Mouse (Mus musculus): ENCODE measurements around the gene Nckap5.
"Not testable (repeated sequence)": the region's sequence is repeated elsewhere in the genome, so short reads cannot be mapped to it uniquely, and the experiment has no call there.

Nckap5 gene

DNA sequence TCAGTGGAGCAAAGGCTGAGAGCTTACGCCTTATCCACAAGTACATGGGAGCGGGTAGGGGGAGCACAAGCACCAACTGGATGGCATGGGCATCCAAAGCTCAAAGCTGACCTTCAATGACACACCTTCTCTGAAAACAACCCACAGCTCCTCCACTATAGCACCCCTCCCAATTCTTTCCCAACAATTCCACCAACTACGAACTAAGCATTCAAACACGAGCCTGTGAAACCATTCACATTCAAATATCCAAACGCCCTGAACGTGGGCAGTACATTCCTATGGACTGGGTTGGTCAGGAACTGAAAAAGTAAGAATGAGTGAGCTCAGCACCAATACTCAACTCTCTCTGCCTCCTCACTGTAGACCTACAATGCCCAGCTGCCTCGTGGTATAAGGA is 646.8 kb downstream of the Nckap5 start:
- DNase-seq (ENCODE audit: low read depth, low spot score): no peak

- no peak for DNase-seq (ENCODE audit: low read depth, low spot score)
These were observed 662.0 kb downstream of the Nckap5 start for GRCm38 (mm10) chr1:126168579-126168978.

DNA sequence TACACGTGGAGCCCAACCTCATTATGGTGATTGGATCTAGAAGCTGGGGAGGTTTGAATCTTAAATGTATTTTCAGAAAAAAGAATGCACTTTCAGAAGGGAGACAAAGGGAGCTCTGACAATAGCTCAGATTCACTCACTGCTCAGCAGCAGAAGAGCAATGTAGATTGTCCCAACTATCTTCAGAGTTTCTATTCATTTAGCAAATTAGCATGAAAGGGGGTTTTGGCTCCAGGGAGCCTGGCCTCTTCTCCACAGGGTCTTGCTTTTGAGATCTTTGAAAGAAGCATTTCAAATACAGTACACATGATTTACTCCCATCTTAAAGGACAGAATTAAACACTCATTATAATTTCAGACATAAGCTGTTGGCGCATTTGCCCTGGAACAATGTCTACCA is 662.5 kb downstream of the Nckap5 start:
- no peak for DNase-seq (ENCODE audit: low read depth, low spot score)

DNA sequence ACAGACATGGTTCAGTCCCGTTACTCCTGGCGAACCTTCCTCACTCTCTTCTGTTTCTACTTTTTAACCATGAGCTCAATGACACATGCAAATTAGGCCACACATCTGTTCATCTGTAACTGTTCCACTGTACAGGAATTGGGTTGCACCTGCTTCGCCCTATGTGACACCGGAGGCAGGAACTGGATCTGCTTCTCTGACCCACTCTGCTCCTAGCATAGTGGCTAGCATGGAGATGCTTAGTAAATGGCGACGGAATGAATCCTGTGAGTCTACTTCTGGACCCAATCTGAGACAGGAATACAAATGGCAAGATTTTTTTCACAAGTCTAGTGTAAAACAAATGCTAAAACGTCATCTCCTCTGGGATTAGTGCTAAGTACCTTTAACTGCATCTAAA is 663.1 kb downstream of the Nckap5 start:
- no peak for DNase-seq (ENCODE audit: low read depth, low spot score)

DNA sequence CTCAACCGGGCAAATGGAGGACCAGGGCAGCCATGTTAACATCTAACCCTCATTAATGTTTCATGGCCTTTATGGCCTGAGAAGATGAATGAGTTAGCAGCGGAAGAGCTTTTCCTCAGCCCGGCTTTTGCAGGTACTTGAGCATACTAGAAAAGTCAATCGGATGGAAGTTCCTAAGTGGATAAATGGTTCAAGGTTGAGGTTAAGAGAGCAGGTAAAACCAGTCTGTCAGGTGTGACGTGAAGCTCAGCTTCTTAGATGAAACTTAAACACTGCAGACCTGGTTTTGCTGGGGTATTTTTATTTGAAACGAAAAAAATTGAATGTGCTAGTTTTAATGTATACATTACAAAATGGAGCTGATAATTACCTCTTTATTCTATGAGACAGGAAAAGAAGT is 671.3 kb downstream of the Nckap5 start:
- no peak for DNase-seq (ENCODE audit: low read depth, low spot score)

DNA sequence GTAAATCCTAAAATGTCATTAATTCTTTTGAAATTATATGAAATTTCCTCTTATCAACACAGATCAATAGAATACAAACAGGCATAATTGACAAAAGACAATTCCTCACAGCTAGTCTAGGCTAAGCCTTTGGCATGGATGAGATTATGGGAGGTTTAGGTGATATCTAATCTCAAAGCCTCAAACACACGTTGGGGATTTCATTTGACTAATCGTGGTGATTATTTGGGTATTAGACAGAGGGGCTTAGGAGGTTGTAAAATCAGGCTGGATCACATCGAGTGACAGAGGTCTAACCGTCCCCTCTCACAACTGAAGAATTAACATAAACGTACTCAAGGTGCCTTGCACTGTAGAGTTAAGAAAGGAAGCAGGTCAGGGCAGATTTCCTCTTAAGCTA is 674.8 kb downstream of the Nckap5 start:
- no peak for DNase-seq (ENCODE audit: low read depth, low spot score)

DNA sequence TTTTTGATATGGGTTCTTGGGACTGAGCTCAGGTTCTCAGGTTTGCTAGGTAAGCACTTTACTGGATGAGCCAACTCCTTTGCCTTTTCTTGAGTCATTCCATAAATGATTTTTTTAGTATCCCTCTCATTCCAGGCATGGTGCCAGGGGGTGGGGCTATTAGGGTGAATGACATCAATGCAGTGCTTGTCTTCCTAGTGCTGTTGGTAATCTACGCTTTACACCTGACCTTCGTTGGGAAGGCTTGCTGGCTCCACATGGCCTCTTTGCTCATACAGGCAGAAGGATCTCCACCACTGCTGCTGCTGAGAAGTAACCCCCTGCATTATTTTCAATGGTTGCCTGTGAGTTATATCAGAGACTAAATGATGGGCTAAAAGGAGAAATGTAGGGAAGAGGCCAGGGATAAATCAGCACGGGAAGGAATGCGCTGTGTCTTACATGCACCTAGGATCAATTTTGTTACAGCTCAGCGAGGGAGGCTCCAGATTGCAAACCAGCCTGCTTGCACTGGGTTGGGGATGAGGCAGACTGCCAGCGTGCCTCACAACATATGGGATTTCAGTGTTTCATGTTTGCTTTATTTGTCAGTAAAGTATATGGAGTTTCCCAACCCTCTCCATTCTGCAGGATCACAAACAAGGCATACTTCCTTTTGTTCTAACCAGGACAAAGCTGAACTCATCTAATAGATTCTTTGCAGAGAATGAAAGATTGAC is 676.9 kb downstream of the Nckap5 start:
- no peak for DNase-seq (ENCODE audit: low read depth, low spot score)

GRCm38 (mm10) chr1:126152217-126152616 is 678.4 kb downstream of the Nckap5 start:
- DNase-seq (ENCODE audit: low read depth, low spot score): no peak

- DNase-seq (ENCODE audit: low read depth, low spot score): no peak
These were observed 680.6 kb downstream of the Nckap5 start for GRCm38 (mm10) chr1:126149966-126150365.

DNA sequence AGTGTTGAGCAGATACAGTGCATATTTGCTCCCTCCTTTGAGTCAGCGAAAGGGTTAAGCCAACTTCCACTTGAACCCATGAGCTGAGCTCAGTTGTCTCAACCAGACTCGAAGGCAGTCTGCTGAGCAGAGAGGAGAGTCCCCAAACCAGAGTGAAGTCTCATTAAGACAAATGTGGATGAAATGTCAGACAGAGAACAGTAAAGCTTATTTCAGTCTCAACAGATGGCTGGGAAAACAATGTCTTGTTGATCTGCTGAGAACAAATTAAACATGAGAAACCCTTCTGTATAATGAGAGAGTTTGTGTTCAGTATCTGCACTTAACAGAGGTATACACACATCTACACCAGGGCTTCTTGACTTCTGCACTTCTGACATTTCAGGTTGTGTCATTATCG is 694.9 kb downstream of the Nckap5 start:
- no peak for DNase-seq (ENCODE audit: low read depth, low spot score)

GRCm38 (mm10) chr1:126132316-126132715 is 698.3 kb downstream of the Nckap5 start:
- DNase-seq (ENCODE audit: low read depth, low spot score): no peak

DNA sequence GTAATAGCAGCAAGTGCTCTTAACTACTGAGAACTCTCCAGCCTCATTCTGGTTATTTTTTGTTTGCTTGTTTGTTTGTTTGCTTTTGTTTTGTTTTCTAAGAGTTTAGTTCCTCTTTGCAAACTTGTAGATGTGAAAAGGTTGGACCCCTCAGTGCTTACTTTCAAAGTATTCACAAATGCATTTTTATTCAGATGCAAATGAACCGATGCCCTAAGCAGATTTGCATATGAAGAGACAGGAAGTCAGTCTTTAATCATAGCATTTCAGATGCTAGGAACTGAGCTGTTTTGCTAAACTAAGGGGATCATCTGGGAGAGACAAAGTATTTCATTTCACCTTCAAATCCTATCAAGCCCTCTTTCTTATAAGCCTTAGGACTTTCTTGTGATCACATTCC is 701.5 kb downstream of the Nckap5 start:
- no peak for DNase-seq (ENCODE audit: low read depth, low spot score)

DNA sequence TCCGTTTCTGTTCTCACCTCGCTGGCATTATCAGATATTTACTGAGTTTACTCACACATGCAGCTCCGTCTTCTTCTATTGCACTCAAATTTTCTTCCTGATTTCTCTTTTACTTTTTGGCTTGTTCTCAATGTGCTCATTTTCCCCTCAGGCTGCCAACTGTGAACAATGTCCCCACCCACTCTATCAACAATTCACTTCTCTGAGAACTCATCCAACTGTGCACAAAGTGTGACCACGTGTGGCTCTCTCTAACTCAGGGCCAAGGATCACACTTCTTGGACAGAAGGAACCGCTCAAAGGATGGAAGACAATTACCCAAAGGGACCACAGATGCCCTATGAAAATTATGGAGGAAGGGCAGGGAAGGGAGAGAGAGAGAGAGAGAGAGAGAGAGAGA is 707.5 kb downstream of the Nckap5 start:
- DNase-seq (ENCODE audit: low read depth, low spot score): no peak

GRCm38 (mm10) chr1:126120506-126120905 is 710.1 kb downstream of the Nckap5 start:
- DNase-seq (ENCODE audit: low read depth, low spot score): no peak

GRCm38 (mm10) chr1:126116034-126116433 is 714.6 kb downstream of the Nckap5 start:
- no peak for DNase-seq (ENCODE audit: low read depth, low spot score)

- no peak for DNase-seq (ENCODE audit: low read depth, low spot score)
These were observed 724.8 kb downstream of the Nckap5 start for GRCm38 (mm10) chr1:126105673-126106256.

DNA sequence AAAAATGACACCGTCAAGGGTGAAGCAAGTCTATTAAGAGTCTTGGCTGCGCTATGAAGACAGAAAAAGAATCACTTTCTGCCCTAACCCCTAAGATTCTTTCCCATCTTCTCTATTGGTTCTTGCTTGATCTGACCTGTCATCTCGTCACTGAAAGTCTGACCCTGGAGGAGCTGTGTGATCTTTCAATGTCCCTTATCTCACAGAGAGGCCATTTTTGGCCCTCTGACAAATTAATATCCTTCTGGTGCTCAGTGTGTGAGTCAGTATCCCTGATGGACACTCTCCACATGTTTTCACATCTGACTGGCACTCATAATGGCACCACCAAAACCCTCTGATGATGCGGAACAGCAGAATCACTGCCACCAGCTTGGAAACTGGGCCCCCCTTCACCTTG is 736.3 kb downstream of the Nckap5 start:
- no peak for DNase-seq (ENCODE audit: low read depth, low spot score)

DNA sequence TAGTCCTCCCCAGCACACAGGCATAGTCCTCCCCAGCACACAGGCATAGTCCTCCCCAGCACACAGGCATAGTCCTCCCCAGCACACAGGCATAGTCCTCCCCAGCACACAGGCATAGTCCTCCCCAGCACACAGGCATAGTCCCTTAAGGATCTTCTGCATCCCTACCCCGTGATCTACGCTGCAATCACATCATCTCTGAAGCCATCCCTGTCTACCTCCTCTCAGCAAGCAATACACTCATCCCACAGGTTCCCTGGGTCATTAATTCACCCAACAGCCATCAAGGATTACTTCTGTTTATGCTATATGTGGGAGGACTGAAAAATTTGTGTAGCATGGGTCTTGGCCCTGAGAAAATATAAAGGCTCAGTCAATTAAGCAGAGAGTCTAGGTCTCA is 738.6 kb downstream of the Nckap5 start:
- not testable (repeated sequence) for DNase-seq (ENCODE audit: low read depth, low spot score)

- no peak for DNase-seq (ENCODE audit: low read depth, low spot score)
These were observed 743.4 kb downstream of the Nckap5 start for GRCm38 (mm10) chr1:126087181-126087580.

GRCm38 (mm10) chr1:126076312-126076711 is 754.3 kb downstream of the Nckap5 start:
- DNase-seq (ENCODE audit: low read depth, low spot score): no peak

- DNase-seq (ENCODE audit: low read depth, low spot score): no peak
These were observed 759.7 kb downstream of the Nckap5 start for GRCm38 (mm10) chr1:126070861-126071260.

- DNase-seq (ENCODE audit: low read depth, low spot score): no peak
These were observed 779.1 kb downstream of the Nckap5 start for GRCm38 (mm10) chr1:126051491-126051890.

DNA sequence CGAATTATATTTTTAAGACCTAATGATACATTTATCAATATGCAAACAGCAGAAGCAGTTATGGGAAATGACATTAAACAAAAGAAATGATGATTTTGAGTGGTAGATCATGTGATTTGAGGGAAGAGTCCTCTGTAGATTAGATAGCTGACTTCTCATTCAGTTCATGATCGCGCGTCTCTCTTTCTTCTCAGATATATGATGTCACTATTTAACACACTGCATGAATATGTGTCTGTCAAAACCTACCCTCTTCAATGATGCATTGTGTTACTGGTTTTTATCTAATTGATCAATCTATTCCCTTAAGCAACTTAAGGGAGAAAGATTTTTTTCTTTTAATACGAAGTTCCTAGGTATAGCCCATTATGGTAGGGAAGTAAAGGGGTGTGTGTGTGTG is 787.7 kb downstream of the Nckap5 start:
- no peak for DNase-seq (ENCODE audit: low read depth, low spot score)

- no peak for DNase-seq (ENCODE audit: low read depth, low spot score)
These were observed 803.1 kb downstream of the Nckap5 start for GRCm38 (mm10) chr1:126027536-126027935.

Data from A20 (cell line).